Mouse (Mus musculus) adrenal gland, adult 18-20 months (tissue): Measurements from ENCODE around the gene E130308A19Rik. TPM values are rescaled to one million over a fixed set of nuclear protein-coding genes. Genes with fewer than 3 reads are reported as not detected.
"Not testable (repeated sequence)": the region's sequence is repeated elsewhere in the genome, so short reads cannot be mapped to it uniquely, and the experiment has no call there.

Source experiments
- DNase-seq, 2 experiments: peaks; one replicate each; pipeline ENCODE4 v3.0.0; 2021 to 2022; ENCODE audit warnings: low spot score in 2 of 2
- total RNA-seq, 2 experiments: library from RNA; stranded (reverse); gene quantifications; 1 replicate in 1 of 2; 2 replicates in 1 of 2; pipeline ENCODE4 v1.2.3; 2021

The E130308A19Rik gene
- total RNA-seq, 2 experiments from 2014 or later = 11.2 to 13.2 TPM

- no peak for DNase-seq
Measured at GRCm38 (mm10) chr4:59782853-59783684, 157.1 kb downstream of the E130308A19Rik start.

- DNase-seq = peak; percentile 88 to 91
Measured at GRCm38 (mm10) chr4:59783685-59784279, 157.8 kb downstream of the E130308A19Rik start.

- no peak for DNase-seq
Measured at GRCm38 (mm10) chr4:59785412-59785811, 159.4 kb downstream of the E130308A19Rik start.

- peak; percentile 80 to 86 for DNase-seq
Measured at GRCm38 (mm10) chr4:59786661-59787060, 160.7 kb downstream of the E130308A19Rik start.

- DNase-seq = no peak
Measured at GRCm38 (mm10) chr4:59787126-59787525, 161.1 kb downstream of the E130308A19Rik start.

GRCm38 (mm10) chr4:59789015-59789414 is 163.0 kb downstream of the E130308A19Rik start:
- DNase-seq = no peak

- not testable (repeated sequence) for DNase-seq
Measured at GRCm38 (mm10) chr4:59793626-59794025, 167.6 kb downstream of the E130308A19Rik start.

- no peak for DNase-seq
Measured at GRCm38 (mm10) chr4:59794116-59794515, 168.1 kb downstream of the E130308A19Rik start.

GRCm38 (mm10) chr4:59795788-59796455 is 169.9 kb downstream of the E130308A19Rik start:
- no peak for DNase-seq

GRCm38 (mm10) chr4:59800181-59800580 is 174.2 kb downstream of the E130308A19Rik start:
- DNase-seq = no peak

GRCm38 (mm10) chr4:59801489-59801888 is 175.5 kb downstream of the E130308A19Rik start, which contains the start of gene Inip:
TSS of gene Inip (minus strand) at chr4:59801589.
- DNase-seq = no peak

GRCm38 (mm10) chr4:59802107-59802506 is 176.1 kb downstream of the E130308A19Rik start:
- no peak for DNase-seq

GRCm38 (mm10) chr4:59802792-59803191 is 176.8 kb downstream of the E130308A19Rik start:
- no peak for DNase-seq

- DNase-seq = no peak
Measured at GRCm38 (mm10) chr4:59803358-59803757, 177.3 kb downstream of the E130308A19Rik start.

GRCm38 (mm10) chr4:59804754-59805153 is 178.7 kb downstream of the E130308A19Rik start:
- no peak for DNase-seq

- peak; percentile 91 to 92 for DNase-seq
Measured at GRCm38 (mm10) chr4:59805181-59805967, 179.4 kb downstream of the E130308A19Rik start, which contains the start of gene Snx30. TSS of gene Snx30 (plus strand) at chr4:59805840.

- DNase-seq = peak; percentile 26 to 30
Measured at GRCm38 (mm10) chr4:59805968-59806878, 180.2 kb downstream of the E130308A19Rik start.

GRCm38 (mm10) chr4:59806879-59807195 is 180.8 kb downstream of the E130308A19Rik start:
- DNase-seq = no peak

- no peak for DNase-seq
Measured at GRCm38 (mm10) chr4:59807521-59807920, 181.5 kb downstream of the E130308A19Rik start.

GRCm38 (mm10) chr4:59808396-59808795 is 182.4 kb downstream of the E130308A19Rik start:
- DNase-seq = no peak
